Mouse (Mus musculus) stomach, adult 2 months (tissue): ENCODE results near the gene Pus7l. TPM values are rescaled to one million over a fixed set of nuclear protein-coding genes. Genes with fewer than 3 reads are reported as not detected.

Experiments used
- polyA plus RNA-seq: library from polyadenylated mRNA; depleted of rRNA; stranded (reverse); fragments of >200 nt; gene quantifications from 2 replicates; pipeline ENCODE4 v1.2.3, GENCODE M21; 2012; rRNA removed

Gene Pus7l
- 0.85 and 0.90 TPM in 2 replicates for polyA plus RNA-seq

GRCm38 (mm10) chr15:94543409-94544051 is at the start of gene Pus7l, which contains the start of gene Irak4:
Pus7l (minus strand) TSS chr15:94543547.
Irak4 (plus strand) TSS chr15:94543643.

GRCm38 (mm10) chr15:94589219-94590075 is 46.1 kb upstream of the Pus7l start, which contains the start of gene Twf1:
Twf1 (minus strand) TSS chr15:94589889.

Other genes with a start within 250 kb of the Pus7l start
- 0.25 and 0.78 TPM in 2 replicates for gene Adamts20, start 78.1 kb downstream of the Pus7l start, polyA plus RNA-seq
- 2.1 and 3.1 TPM in 2 replicates for gene Irak4, start 96 bp upstream of the Pus7l start, polyA plus RNA-seq
- 14.2 and 16.2 TPM in 2 replicates for gene Twf1, start 46.3 kb upstream of the Pus7l start, polyA plus RNA-seq
- gene Tmem117, start 85.7 kb upstream of the Pus7l start, polyA plus RNA-seq, result 0.20 and 0.34 TPM in 2 replicates